Mouse (Mus musculus) heart, postnatal 0 days (tissue): ENCODE results near the gene Hipk2. TPM values are rescaled to one million over a fixed set of nuclear protein-coding genes. Genes with fewer than 3 reads are reported as not detected.

Experiments used
- ATAC-seq: fragments of 200-750 bp; cut with Nextera tagmentation; 2 replicates; pipeline ENCODE4 v1.8.0; 2017; ENCODE audit warnings: low read depth, moderate number of reproducible peaks, moderate library complexity; ENCODE audit not compliant: insufficient read depth
- DNase-seq: peaks from one replicate; pipeline ENCODE4 v3.0.0-alpha.2; 2016; ENCODE audit warnings: low spot score
- H3K27ac ChIP-seq: fragments of 300-500 bp; sonication (generic); 2 replicates; pipeline ENCODE4 v1.5.1; 2014; ENCODE audit warnings: low read depth, mild to moderate bottlenecking
- H3K27me3 ChIP-seq: fragments of 300-500 bp; sonication (generic); 2 replicates; pipeline ENCODE4 v1.6.1; 2014; ENCODE audit warnings: low read length, mixed read lengths; ENCODE audit not compliant: control insufficient read depth, insufficient read depth
- H3K36me3 ChIP-seq: fragments of 300-500 bp; sonication (generic); replicated peaks from 2 replicates; pipeline ENCODE4 v1.6.1; 2014; ENCODE audit warnings: low read length, mixed read lengths; ENCODE audit not compliant: control insufficient read depth, insufficient read depth
- H3K4me1 ChIP-seq: fragments of 300-500 bp; sonication (generic); 2 replicates; pipeline ENCODE4 v1.6.1; 2014; ENCODE audit warnings: antibody characterized with exemption; ENCODE audit not compliant: control insufficient read depth, insufficient read depth
- H3K4me2 ChIP-seq: fragments of 300-500 bp; sonication (generic); 2 replicates; pipeline ENCODE4 v1.6.1; 2014; ENCODE audit warnings: low read depth, mild to moderate bottlenecking, low read length, moderate library complexity
- H3K4me3 ChIP-seq: fragments of 300-500 bp; sonication (generic); 2 replicates; pipeline ENCODE4 v1.5.1; 2014; ENCODE audit warnings: low read depth, low read length
- H3K9ac ChIP-seq: fragments of 300-500 bp; sonication (generic); replicated peaks from 2 replicates; pipeline ENCODE4 v1.6.1; 2014; ENCODE audit warnings: low read depth, low read length, mixed read lengths
- H3K9me3 ChIP-seq: fragments of 300-500 bp; sonication (generic); replicated peaks from 2 replicates; pipeline ENCODE4 v1.6.1; 2016; ENCODE audit warnings: low read length; ENCODE audit not compliant: control insufficient read depth
- CTCF ChIP-seq: IDR thresholded peaks from 2 replicates; pipeline ENCODE4 v1.5.1; 2016; ENCODE audit warnings: antibody characterized with exemption, control low read depth, low read depth
- EP300 ChIP-seq: IDR thresholded peaks from 2 replicates; pipeline ENCODE4 v1.6.1; 2016; ENCODE audit warnings: antibody characterized with exemption, low read depth
- WGBS: fragments of 180-500 bp; shearing (Covaris S2); extraction: QIAGEN DNeasy Blood & Tissue Kit; methylation state at CpG from one replicate; pipeline ENCODE4 v1.1.7; 2014; 5-methylcytosine and 5-hydroxymethylcytosine counted together
- polyA plus RNA-seq: library from polyadenylated mRNA; unstranded; fragments of >200 nt; fragmentation: Nextera tagmentation; extraction: Ambion mirVana; gene quantifications from 2 replicates; pipeline ENCODE4 v1.2.1, GENCODE M21; 2015
- total RNA-seq: library from RNA; depleted of rRNA; stranded (reverse); fragments of >200 nt; gene quantifications from 2 replicates; pipeline ENCODE4 v1.2.3, GENCODE M21; 2014; ENCODE audit warnings: low replicate concordance

Hipk2 gene
- total and polyA plus RNA-seq, 2 experiments from 2014 or later = 9.8 to 45.0 TPM

GRCm38 (mm10) chr6:38921810-38922116 is 45.8 kb upstream of the Hipk2 start:
- H3K4me1 ChIP-seq = peaks cover 17% of the 10 kb centered on the region
- H3K27me3 ChIP-seq = no peaks in the 10 kb centered on the region
- TF ChIP-seq EP300 (no peak), CTCF (no peak)
- WGBS = 84% methylated on average over 8 of the region's 8 CpGs
- no peak overlapping the region for H3K27ac ChIP-seq
- DNase-seq (no peak), ATAC-seq (no peak)
- no peak overlapping the region for H3K4me3 ChIP-seq
- no peak overlapping the region for H3K9ac ChIP-seq
- no peaks in the 10 kb centered on the region for H3K9me3 ChIP-seq
- no peak overlapping the region for H3K4me2 ChIP-seq
- no peaks in the 10 kb centered on the region for H3K36me3 ChIP-seq

GRCm38 (mm10) chr6:38921095-38921809 is 45.3 kb upstream of the Hipk2 start:
- ATAC-seq (peak; percentile 63; the same call in 1 of the 2 replicates), DNase-seq (peak; percentile 38)
- Histone ChIP-seq H3K27me3 (no peaks in the 10 kb centered on the region), H3K27ac (no peak overlapping the region), H3K9me3 (no peaks in the 10 kb centered on the region), H3K4me1 (peaks cover 17% of the 10 kb centered on the region), H3K36me3 (no peaks in the 10 kb centered on the region), H3K9ac (no peak overlapping the region), H3K4me3 (no peak overlapping the region), H3K4me2 (no peak overlapping the region)
- TF ChIP-seq EP300 (no peak), CTCF (no peak)
- 41% methylated on average over 17 of the region's 17 CpGs for WGBS

GRCm38 (mm10) chr6:38920141-38920540 is 44.2 kb upstream of the Hipk2 start:
- DNase-seq = no peak
- H3K9me3 ChIP-seq = no peaks in the 10 kb centered on the region
- peaks cover 17% of the 10 kb centered on the region for H3K4me1 ChIP-seq
- 91% methylated on average over 6 of the region's 6 CpGs for WGBS
- H3K4me3 ChIP-seq = no peak overlapping the region
- H3K36me3 ChIP-seq = no peaks in the 10 kb centered on the region
- H3K4me2 ChIP-seq = no peak overlapping the region
- TF ChIP-seq EP300 = no peak
- TF ChIP-seq CTCF = no peak
- H3K27me3 ChIP-seq = no peaks in the 10 kb centered on the region
- ATAC-seq = no peak
- H3K9ac ChIP-seq = no peak overlapping the region
- no peak overlapping the region for H3K27ac ChIP-seq

GRCm38 (mm10) chr6:38919135-38919740 is 43.3 kb upstream of the Hipk2 start:
- H3K4me1 ChIP-seq = peaks cover 15% of the 10 kb centered on the region
- no peaks in the 10 kb centered on the region for H3K36me3 ChIP-seq
- DNase-seq (no peak), ATAC-seq (no peak)
- H3K9me3 ChIP-seq = no peaks in the 10 kb centered on the region
- WGBS = 90% methylated on average over 14 of the region's 14 CpGs
- H3K9ac ChIP-seq = no peak overlapping the region
- H3K27ac ChIP-seq = no peak overlapping the region
- TF ChIP-seq EP300 = no peak
- TF ChIP-seq CTCF = no peak
- no peak overlapping the region for H3K4me3 ChIP-seq
- H3K4me2 ChIP-seq = no peak overlapping the region
- H3K27me3 ChIP-seq = no peaks in the 10 kb centered on the region

GRCm38 (mm10) chr6:38918728-38919127 is 42.8 kb upstream of the Hipk2 start:
- no peaks in the 10 kb centered on the region for H3K27me3 ChIP-seq
- TF ChIP-seq CTCF (no peak), EP300 (no peak)
- DNase-seq (no peak), ATAC-seq (no peak)
- WGBS = 90% methylated on average over 4 of the region's 4 CpGs
- H3K27ac ChIP-seq = no peak overlapping the region
- H3K9me3 ChIP-seq = no peaks in the 10 kb centered on the region
- peaks cover 10% of the 10 kb centered on the region for H3K4me1 ChIP-seq
- no peak overlapping the region for H3K4me3 ChIP-seq
- H3K4me2 ChIP-seq = no peak overlapping the region
- no peaks in the 10 kb centered on the region for H3K36me3 ChIP-seq
- no peak overlapping the region for H3K9ac ChIP-seq

GRCm38 (mm10) chr6:38917415-38917814 is 41.5 kb upstream of the Hipk2 start:
- no peak for DNase-seq
- Histone ChIP-seq H3K9me3 (no peaks in the 10 kb centered on the region), H3K27me3 (no peaks in the 10 kb centered on the region), H3K9ac (no peak overlapping the region), H3K4me3 (no peak overlapping the region), H3K36me3 (no peaks in the 10 kb centered on the region), H3K4me1 (peaks cover 9% of the 10 kb centered on the region; the same call in 1 of the 2 replicates), H3K27ac (no peak overlapping the region), H3K4me2 (no peak overlapping the region)
- ATAC-seq = no peak
- 24% methylated on average over 3 of the region's 3 CpGs for WGBS
- TF ChIP-seq CTCF = no peak
- no peak for TF ChIP-seq EP300
